Mouse (Mus musculus): ENCODE results near the gene Coro2b.
A peak's percentile ranks its signal among the peaks of the same experiment; 100 is the strongest.

The Coro2b gene

GRCm38 (mm10) chr9:62539251-62539711, 2.4 kb upstream of the Coro2b start:
- no peak for DNase-seq

DNA sequence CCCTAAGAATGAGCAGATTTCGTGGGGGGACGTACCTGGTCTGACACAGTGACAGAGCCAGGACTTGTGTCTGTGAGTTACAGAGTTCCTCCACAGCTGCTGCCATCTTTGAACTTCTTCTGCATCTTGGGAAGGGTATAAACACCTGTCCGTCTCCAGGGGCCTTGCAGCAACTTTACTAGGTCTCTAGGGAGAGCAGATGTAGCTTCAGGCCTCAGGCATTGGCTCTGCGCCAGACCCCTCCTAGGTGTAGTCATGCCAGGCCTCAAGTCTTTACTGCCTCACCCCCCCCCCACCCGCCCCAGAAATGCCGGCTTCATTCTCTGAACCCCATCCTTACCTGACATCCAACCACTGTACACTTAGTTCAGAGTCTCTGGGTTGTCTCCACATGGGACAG, 1.1 kb upstream of the Coro2b start:
- peak in 1 of 2 experiments; percentile 43 for DNase-seq

- peak in 1 of 2 experiments; percentile 38 for DNase-seq
Measured at GRCm38 (mm10) chr9:62536119-62536654, 657 bp downstream of the Coro2b start.

DNA sequence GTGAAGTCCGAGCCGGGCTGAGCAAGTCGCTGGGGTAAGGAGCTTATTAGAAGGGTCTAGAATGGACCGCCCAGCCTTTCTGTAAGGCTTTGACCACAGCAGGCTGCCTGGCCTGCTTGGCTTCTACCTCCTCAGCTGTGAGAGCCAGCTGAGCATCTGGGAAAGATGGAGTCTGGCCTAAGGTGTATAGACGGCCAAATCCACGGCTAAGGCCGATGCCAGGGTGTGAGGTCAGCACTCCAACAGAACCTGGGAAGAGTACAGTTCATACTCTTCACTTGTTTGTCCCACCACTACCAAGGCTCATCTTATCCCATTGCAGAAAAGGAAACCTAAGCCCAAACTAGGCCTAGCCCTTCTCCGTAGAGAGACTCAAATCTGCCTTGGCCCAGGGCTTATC, 1.3 kb downstream of the Coro2b start:
- DNase-seq, result no peak

DNA sequence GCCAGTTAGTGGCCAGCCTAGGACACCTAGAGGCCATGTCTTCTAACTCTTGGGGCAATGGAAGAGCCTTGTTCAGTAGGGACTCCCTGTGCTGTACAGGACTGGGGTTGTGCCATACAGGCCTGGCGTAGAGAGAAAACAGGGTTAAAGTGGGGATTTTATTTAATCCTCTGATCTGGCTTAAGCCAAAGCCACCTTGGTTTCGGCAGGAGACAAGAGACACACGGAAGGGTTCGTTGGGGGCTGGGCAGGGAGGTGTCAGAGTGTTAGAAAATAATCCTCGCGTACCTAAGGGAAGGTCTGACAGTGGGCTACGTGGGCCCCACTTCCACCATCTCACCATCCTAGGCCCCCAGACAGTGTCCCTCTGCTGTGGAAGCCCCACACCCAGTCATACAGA, 2.2 kb downstream of the Coro2b start:
- no peak for DNase-seq

DNA sequence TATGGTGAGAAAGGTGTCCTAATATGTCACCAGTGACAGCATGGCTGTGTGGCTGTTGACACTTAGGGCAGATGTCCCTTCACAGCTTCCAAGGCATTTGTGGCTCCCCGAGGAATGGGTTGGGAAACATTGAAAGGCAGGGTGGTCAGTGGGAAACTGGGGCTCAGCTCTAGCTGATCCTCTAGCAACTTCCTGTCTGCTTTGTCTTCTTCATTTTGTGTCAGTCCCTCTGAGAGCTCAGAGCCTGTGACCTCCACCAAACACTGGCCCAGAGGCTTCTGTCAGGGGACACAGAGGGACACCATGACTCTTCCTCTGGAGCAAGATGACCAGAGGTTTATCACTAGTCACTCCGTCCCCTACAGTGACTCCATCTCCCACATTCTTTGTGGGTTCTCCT, 2.7 kb downstream of the Coro2b start:
- DNase-seq, result no peak

DNA sequence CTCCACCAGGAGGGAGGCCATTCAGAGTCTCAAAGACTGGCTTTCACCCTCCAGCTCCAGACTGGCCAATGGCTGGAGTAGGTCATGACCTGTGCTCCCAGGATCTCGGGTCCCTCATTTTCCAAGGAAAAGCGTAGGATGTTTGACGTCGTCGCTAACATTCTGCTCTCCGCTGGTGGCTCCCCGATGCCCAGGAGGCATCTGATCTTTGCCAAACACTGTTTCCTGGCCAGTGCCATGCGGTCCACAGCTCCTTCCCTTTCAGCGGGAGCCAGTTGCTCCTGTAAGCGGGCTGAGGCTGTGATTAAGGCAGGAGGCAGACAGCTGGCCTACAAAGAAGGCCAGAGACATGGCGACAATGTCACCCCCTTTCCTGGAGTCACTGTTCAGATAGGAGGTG, 4.0 kb downstream of the Coro2b start:
- DNase-seq, result no peak

GRCm38 (mm10) chr9:62531459-62532275, 5.2 kb downstream of the Coro2b start:
- DNase-seq, result peak in 1 of 2 experiments; percentile 58

DNA sequence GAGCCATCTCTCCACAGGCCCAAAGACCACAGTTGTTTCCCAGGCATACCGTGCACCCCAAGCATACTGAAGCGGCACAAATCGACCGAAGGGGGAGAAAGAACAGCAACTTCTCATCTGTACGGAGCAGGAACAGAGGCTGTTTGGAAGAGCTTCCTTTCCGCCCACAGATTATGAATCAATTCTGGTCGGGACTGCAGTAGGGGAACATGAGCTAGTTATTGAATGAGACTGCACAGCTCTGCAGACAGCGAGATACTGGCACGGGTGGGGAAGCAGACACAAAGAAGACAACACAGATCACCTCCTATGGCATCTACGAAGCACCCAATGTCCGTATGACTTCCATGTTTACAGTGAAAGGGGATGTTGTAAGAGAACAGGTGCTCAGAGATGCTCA, 8.3 kb downstream of the Coro2b start:
- no peak for DNase-seq

DNA sequence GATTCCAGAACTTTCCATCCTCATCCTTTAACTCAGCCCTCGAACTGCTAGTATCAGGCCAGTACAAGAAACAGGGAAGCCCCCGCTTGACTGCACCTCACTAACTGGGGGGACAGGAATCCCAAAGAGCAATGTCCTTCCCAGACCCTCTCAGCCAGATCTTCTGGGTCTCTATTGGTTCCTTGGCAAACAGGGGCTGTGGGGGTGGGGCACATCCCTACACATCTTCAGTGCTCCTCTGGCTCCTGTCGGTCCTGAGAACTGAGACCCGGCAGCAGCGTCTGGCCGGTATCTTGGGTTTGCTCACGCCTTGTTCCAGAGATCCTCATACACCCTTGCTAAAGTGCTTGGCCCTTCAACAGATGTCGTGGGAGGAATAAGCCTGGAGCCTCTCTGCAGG, 10.0 kb downstream of the Coro2b start:
- DNase-seq, result peak in 1 of 2 experiments; percentile 25

- peak; percentile 32 to 54 for DNase-seq
Measured at GRCm38 (mm10) chr9:62526451-62526850, 10.4 kb downstream of the Coro2b start.

DNA sequence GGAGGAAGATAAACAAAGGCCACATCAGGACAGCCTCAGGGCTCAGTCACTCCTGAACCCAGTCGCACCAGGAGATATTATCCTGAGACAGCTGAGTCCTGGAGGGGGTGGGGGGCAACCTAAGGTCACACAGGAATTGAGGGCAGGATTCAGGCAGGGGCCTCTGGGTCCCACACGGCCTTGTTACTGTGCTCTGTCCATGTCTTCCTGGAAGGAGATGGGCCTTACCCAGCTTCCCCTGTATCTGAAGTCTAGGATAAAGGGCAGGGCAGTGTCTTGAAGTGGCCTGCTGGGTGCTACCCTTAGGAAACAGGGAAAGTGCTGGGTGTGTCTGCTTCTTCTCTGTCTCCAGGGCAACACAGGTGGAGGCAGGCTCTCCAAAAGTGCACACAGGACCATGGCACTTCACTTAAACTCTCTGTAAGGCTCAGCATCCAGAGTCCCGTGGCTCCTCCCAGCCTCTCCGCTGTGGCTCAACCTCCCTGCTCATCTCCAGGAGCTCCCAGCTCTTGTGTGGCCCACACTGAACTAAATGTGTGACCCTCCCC, 12.0 kb downstream of the Coro2b start:
- DNase-seq, result peak in 1 of 2 experiments; percentile 43

DNA sequence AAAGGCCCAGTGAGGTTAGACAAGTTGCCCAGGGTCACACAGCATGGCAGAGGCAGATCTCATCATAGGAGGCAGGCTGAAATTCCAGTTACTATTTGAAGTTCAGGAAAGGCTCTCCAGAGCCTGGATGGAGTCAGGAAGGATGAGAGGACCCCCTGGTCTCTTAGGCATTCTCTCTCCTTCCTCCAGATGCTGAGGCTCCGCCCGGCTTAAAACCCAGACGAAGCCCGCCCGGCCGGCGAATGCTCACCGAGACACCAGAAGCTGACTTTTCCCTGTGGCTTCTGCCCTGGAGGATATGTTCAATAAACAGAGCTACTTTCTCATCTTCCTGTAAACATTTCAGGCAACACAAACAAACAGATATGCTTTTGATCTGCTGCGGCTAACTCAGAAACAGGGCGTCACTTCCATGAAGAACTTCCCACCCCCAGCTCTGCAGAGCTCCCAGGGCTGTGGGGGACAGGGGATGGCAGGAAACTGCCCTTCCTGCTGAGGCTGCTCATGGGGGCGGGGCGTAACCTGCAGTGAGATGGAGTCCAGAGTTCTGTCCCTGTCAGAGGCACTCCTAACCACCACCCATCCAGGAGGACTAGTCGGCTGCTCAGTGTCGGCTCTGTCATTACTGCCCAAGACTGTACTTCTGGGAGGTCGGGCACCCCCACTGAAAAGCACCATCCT, 13.9 kb downstream of the Coro2b start:
- peak; percentile 85 to 89 for DNase-seq

DNA sequence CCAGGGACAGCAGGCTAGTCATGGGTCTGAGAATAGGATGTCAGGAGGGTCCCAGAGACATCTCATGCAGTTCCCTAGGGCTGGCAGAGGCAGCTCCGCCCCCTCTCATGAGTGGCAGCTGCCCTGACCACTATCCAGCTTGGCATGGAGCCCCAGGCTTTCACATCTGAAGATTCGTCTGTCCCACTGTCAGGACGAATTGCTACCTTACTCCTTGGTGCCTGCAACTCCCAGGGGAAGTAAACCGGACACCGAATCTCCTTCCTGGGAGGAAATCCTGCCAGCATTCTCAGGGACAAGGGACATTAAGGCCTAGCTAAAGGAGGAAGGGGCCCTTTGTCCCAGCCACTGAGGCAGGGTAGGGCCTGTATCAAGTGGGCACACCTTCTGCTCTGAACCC, 14.6 kb downstream of the Coro2b start:
- peak; percentile 74 to 82 for DNase-seq

GRCm38 (mm10) chr9:62521541-62521940, 15.3 kb downstream of the Coro2b start:
- DNase-seq, result peak in 1 of 2 experiments; percentile 53

DNA sequence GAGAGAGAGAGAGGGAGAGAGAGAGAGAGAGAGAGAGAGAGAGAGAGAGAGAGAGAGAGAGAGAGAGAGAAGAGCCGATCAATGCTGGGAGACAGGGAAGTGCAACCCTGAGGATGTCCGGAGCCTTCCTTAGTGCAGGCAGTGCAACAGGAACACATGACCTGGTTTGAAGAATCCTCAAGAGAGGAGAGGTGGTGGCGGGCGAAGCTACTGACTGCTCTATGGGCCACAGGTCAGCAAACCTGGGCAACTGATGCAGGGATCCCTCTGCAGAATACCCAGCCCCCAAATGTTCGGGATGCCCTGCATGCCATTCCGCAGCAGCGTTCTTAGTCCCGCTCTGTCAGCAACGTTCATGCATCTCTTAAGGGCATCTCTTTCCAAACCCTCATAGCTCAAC, 15.9 kb downstream of the Coro2b start:
- no peak for DNase-seq

- DNase-seq, result peak in 1 of 2 experiments; percentile 31
Measured at GRCm38 (mm10) chr9:62519787-62520503, 16.9 kb downstream of the Coro2b start.

DNA sequence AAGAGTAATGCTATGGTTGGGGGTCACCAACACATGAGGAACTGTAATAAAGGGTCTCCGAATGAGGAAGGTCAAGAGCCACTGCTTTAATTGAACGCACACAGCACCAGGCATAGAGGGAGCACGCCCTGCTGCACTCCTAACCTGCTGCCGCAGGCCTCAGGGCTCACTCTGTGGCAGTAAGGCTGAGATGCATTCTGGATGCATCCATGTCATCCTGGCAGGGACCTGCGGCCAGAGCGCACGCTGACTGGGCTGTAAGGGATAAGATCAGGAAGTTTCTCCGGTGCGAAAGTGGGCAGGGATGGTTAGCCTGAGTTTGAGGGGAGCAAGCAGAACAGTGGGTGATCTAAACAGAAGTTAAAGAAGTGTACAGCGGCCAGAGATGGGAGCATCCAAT, 17.5 kb downstream of the Coro2b start:
- no peak for DNase-seq

- peak in 1 of 2 experiments; percentile 20 for DNase-seq
Measured at GRCm38 (mm10) chr9:62518572-62518971, 18.3 kb downstream of the Coro2b start.

DNA sequence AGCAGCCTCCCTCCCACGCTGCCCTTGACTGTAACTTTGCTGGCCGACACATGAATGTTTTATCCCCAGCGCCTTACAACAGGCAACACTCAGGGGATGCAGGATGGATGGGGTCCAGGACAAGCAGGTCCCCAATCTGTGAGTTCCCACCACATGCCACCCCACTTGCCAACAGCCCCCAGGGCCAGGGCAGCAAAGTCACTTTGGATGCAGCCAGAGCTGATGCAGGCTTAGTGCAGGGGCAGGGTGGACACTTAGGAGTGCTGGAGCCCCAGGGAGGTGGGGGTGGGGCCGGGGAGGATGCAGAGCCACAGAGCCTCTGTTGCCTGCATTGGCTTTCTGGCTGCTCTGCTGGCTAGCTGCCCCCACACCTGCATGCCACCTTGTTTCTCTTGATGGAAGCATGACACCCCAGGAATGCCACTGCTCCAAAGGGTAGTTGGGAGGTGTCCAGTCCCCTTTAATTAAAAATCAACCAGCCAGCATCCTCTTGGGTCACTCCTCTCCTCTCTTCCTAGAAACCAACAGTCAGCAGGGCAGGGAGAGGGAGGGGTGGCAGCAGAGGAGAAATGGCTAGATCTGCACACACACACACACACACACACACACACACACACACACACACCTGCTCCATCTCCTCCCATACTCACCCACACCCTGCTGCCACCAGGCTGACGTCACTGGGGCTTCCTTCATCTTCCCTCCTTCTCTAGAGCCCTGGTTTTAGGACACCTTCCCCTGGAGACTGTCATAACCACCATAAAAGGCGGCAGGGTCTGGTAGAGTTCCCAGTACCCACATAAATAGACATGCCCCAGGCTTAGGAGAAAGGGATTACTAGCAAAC, 19.5 kb downstream of the Coro2b start:
- peak in 1 of 2 experiments; percentile 37 for DNase-seq

DNA sequence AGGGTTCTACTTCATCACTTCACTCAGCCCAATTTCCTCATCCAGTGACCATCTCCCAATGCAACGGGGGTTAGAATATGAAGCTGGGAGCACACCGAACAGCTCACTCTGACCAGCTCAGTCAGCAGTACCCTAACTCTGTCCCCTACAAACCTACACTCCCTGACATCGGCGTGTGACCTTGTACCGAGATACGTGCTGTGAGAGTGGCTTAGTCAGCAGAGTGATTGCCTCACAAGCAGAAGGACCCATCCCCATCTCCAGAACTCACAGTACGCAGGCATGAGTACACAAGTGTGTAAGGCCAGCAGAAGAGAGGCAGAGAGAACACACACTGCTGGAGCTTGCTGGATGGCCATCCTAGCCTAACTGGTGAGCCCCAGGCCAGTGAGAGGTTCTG, 21.7 kb downstream of the Coro2b start:
- peak in 1 of 2 experiments; percentile 19 for DNase-seq
